Mouse (Mus musculus): ENCODE results near the gene Nr5a2. TPM values are rescaled to one million over a fixed set of nuclear protein-coding genes. Genes with fewer than 3 reads are reported as not detected.

Nr5a2 gene
- total RNA-seq, 2 experiments from 2014 or later: 6.1 to 7.6 TPM

DNA sequence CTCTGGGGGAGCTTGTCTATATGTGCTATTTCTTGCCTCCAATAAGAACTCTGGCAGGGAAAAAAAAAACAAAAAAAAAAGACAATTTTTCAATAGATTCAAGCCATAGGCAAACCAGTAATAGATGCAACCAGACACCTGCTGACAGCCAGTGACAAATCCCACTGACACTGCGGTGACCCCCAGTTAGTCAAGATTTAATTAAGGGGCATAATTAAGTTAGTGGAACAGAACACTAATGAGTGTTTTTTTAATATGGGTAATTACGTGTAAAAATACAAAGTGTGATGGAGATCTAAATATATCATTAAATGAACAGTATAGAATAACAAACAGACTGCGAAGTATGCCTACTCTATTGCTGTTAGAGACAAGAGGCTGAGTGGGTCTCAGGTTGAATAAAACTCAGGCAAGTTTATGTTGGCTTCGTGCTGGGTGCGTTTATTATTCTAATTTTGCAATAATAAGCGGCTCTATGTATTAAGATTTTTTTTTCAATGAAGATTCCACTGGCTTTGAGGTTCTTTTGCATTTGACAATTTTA, 50.7 kb downstream of the Nr5a2 start:
- no peak for DNase-seq

DNA sequence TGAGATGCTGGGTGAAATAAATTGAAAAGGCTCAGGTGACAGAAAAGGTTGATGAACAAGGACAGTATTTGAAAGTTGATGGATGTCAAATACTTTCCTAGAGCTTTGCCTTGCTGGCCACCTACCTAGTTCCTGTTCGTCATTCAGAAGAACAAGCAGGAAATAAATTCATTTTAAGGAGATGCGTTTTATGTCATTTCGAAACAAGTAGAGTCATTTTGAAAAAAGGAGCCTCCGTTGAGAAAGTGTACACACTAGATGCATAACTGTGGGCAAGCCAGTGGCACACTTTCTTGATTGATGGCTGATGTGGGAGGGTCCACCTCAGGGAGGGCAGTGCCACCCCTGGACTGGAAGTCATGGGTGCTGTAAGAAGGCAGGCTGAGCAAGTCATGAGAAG, 62.1 kb downstream of the Nr5a2 start:
- no peak for DNase-seq

DNA sequence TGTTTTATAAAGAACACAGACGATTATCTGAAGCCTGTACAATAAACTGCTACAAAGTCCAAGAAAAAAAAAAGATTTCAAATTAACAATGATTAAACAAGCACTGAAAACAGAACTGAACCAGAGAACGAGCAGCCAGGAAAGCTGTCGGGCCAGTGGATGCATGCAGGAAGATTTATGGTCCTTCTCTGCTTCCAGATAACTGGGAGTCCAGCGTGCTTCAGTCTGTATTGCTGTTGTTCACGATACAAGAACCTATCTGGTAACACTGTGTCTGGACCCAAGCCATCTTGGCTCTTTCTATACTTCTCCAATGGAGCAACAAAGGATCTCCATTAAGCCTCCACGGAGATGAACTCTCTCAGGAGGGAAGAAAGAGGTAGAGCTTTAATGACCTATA, 63.9 kb downstream of the Nr5a2 start:
- no peak for DNase-seq

DNA sequence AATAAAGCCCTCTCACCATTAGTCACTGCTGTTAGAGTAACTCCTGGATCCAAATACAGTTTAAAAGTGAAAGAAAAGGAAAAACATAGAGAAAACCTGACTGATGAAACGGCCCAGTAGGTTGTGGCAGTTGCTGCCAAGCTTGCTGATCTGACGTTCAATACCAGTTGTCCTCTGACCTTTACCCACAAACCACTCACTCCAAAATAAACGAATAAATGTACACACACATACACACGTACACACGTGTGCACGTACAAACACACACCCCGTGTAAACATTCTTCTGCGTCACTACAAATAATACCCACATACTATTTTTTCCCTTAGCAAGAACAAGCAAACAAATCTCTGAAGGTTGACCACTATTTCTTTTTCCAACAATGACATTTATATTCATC, 64.4 kb downstream of the Nr5a2 start:
- no peak for DNase-seq

DNA sequence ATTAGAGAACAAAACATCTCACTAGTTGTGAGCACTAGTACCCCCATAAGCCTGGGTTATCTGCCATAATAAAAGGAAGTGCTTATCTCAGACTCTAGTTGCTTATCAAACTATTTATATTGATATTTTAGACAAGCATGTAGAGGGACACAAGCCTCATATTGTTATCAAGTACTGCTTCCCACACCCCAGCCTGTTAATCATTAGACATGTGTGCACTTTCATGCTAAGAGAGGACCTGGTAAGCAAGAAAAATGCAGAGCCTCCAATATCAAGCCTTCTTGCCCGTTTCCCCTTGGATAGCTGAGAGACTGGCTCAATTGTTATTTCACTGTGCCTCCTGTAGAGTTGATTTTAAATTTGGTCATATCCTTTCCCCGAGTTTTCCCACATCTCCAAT, 65.5 kb downstream of the Nr5a2 start:
- DNase-seq: no peak

DNA sequence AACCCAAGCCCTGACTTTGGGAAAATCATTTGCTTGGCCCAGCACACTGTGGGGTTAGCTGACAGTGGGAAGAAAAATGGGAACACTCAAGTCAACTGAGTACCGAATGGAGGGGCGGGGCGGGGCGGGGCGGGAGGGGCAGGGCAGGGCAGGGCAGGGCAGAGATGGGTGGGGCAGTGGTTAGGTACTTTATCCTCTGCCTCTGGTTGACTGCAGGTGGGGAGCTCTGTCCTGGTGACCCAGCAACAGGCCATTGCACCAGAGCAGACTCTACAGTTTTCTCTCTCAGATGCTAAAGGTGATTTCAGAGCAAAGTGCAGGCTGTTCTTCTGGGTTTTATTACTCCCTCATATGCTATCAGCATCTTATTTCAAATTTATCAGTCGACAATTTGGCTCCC, 67.1 kb downstream of the Nr5a2 start:
- no peak for DNase-seq

DNA sequence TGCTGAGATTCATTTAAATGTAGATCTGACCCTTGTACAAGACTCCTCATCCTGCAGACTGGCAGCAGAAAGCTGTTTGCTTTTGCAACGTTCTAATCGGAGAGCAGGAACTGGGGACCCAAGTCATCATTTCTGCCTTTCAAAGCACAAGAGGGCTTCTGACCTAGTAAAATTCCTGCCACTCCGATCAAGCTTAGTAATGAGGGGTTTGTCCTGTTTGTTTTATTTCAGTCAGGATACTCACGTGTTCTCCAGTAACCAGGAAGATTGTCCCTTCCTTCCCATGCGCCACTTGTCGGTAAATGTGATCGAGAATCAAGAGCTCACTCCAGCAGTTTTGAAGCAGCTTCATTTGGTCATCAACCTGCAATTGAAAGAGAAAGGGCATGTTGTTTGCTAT, 69.8 kb downstream of the Nr5a2 start:
- DNase-seq: no peak

DNA sequence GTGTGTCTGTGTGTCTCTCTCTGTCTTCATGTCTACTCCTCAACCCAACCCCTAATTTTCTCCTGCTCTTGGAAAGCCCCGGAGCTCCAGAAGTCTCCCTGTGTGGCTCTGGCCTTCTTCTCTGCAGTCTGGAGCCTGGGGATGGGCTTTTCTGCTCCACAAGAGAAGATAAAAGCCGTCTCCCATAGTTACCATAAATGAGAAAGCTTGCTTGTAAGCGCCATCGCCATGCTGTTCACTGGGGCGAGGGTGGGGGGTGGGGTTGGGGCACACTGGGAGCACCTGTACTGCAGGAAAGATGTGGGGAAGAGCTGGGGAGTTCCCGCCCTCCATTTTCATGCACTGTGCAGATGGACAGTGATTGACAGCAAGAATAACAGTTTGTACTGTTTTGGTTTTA, 71.5 kb downstream of the Nr5a2 start:
- no peak for DNase-seq

DNA sequence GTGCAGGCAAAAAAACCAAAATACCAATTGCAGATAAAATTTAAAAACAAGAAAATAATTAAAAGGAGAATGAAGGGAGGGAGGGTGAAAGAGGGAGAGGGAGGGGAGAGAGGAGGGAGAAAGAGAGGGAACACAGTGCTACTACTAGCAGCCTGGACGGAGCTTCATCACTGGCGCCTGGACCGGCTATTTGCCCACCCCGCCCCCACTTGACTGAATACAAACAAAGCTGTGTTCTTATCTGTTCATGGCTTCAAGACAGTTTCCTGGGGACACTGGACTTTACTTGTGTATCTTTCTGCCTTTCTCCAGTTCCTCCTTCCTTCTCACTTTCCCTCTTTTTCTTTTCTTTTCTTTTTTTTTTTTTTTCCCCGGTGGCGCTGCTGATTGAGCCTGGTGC, 73.6 kb downstream of the Nr5a2 start:
- DNase-seq: no peak

DNA sequence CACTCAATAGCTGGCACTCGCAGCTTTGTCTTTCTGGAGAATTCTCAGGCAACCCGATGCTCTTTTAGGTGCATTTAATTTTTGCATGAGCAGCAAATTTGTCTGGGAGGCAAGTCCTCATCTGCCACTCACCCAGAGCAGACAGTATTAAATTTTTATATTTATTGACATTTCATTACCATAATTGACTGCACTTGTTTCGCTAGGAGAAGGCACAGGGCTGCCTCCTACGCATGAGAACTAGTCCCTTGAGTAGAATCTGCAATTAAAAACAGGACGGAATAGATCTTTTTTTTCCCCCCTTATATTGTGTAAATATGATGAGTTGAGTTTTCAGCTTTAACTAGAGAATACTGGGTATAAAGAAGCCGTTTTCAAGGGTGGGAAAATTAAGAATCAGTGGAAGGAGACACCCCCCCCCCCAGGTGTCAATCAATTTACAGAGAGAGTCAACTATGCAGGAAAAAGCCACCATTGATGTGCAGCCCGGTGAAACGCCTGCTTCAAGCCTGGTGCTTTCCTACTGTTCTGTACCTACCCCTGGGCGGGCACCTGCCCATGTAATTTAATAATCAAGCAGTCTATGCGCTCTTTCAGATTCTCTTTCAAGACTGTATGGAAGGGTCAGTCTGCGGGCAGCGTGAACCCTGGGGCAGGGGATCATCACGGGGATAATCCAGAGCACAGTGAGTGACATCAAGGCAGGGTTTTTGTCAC, 76.6 kb downstream of the Nr5a2 start:
- no peak for DNase-seq

DNA sequence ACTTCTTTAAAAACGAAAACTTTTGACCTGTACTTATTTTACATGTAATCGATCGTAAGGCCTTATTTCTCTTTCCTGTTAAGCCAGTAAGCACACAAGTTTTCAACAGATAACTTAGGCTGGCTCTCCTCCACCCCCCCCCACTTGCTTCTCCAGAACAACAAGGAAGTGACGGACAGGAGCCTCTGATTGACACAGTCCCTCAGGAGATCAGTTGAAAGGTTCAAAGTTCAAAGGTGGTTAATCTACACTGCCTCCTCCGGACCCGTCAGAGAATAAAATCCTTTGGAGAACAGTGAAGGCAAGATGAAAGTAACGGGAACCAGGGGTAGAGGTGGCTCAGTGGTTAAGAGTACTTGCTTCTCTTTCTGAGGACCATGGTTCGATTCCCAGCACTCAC, 80.0 kb downstream of the Nr5a2 start:
- DNase-seq: no peak

DNA sequence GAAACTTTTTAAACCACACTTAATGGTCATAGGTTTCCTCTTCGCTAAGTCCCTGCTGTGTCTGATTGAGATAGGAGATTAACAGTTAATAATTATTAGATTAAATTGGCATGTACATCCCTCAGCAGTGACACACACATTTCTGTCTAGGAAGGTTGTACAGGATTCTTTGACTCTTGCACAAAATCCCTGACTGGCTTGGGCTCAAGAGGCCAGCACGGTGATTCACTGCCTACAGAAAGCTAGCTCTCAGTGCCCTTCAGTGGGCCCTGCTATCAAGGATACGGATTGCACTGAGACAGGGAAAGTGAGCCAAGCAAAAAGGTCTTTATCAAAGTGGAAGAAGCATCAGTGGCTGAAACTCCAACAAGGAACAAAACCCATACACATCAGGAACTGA, 85.2 kb downstream of the Nr5a2 start:
- peak; percentile 49 for DNase-seq

DNA sequence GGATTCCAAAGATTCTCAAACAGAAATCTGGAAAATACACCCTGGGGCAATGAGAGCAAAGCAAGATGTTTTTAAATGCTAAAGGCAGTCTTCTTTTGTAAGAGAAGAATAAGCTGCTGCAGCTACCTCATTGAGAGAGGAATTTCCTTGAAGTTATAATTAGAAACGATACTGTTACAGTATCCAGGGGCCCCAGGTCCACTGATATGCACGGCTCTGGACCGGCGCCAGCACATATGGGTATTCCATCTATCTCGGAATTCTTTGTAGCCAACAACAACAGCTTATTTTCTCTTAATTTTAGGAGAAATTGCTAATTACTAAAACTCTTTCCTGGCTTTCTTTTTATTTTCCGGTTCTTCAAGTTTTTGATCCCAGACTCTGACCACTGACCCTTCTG, 91.3 kb downstream of the Nr5a2 start:
- DNase-seq: peak; percentile 28

DNA sequence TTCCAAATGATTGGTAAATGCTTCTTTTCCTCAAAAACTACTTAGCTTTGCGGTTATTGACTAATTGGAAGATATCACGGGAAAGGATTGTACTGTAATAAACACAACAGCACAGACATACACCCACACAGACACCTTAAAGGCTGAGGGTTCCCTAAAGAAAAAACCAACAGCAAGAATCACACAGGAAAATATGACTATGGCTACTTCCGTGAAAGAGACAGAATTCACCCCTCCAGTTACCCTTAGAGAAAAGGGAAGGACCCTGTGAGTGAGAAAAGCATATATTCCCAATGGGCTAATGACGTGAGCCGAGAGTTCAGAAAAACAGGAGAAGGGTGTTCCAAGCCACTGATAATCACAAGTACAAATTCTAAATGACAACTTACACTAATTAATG, 92.0 kb downstream of the Nr5a2 start:
- DNase-seq: no peak

DNA sequence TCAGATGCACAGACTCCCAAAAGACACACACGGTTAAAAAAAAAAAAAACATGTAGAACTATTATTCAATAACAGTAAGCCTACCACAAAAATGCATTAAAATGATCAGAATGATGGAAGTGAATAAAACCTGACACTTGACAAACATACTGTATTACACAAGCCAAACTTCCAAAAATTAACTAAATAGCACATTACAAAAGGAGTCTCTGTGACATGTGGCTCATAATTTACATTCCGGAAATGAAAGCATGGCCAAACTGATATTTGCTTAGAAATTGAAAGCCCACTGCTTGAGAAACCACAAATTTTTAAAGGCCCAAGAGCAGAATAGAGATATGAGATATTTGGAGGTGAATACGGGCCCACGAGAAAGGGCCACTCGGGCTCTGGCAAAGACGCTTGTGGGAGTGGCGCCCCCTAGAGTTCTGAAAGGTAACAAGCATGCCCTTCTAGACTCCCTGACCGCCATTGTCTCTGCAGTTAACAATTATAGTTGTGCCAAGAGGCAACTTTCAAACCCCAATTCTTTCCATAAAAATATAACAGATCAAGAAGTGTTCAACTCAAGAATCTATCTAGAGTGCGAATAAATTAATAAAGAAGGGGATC, 93.7 kb downstream of the Nr5a2 start:
- no peak for DNase-seq

DNA sequence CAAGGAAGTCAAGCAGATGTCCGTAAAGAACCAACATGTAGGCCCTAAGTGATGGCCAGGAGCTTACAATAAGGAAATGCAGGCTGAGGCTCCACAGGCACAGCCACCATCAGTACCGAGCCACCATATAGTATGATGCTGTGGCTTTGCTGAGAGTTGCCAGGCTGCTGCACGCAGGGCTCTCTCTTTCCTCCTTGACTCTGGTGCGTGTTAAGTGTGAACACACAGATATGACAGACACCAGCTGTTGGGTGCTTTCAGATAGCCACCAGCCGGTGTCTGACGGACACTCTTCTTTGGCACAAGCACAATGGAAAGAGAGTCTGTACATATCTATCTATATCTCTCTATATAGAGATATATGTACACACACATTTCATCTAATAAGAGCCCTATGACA, 97.0 kb downstream of the Nr5a2 start:
- no peak for DNase-seq

DNA sequence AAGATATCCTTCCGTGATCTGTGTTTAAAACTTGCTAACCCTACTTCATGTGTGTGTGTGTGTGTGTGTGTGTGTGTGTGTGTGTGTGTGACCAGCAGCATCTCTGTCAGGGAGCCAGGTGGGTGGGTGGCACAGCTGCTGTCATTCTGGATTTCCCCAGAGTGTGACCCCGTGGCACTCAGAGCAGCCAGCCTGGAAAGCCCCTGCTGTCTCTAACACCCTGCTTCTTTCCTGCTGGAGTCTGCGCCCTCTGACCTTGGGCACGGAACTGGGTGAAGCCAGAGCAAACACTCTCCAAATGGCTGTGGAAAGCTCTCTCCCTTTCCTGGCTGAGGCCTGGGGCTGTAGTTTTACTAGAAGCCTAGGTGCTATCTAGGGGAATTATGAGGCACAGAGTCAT, 100.8 kb downstream of the Nr5a2 start:
- peak; percentile 41 for DNase-seq

DNA sequence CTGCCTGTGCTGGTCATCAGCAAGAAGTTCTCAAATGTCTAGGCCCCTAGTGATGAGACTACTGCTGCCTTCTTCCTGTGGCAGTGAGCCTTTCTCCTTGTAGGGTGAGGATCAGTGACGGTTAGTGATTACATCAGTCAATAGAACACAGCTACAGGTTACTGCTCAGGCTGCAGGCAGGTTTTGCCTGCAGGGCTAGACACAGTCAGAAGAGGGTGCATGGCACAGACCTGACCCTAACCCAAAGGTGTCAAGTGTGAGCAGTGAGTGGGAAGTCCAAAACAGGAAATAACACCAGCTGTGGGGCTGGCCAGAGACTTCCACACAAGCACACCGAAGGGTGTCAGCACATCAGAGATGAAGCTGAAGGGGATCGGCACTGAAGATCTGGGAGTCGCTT, 101.5 kb downstream of the Nr5a2 start:
- DNase-seq: no peak

DNA sequence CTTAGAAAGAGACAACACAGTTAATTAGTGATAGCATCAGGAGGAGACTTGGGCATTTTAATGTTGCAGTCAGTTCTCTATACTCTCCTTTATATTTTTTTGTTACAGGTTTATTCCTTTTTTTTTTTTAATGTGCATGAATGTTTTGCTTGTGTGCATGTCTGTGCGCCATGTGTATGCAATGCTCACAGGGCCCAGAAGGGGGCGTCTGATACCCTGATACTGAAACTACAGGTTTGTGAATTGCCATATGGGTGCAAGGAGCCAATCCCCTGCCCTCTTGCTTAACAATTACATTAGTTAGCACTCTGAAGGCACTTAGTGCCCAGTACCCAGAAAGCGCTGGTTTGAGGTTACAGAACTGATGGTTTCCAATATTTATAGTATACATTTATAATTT, 104.1 kb downstream of the Nr5a2 start:
- no peak for DNase-seq

DNA sequence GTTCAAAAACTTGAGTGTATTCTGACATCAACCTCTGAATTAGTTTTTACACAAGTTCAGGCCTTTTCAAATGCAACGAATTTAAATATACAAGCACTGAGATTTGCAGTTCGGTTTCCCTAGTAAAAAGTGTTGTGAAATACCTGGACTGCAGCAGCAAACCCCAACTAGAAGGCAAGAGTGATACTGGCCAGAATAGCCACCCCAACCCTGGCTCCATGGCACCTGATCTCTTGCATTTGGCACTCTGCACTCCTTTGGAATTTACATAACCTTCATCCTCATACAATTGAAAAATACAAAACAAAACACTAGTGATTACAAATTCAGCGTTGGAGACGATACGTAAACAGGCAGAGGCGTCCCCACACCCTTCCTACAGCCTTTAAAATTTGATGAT, 111.5 kb downstream of the Nr5a2 start:
- DNase-seq: no peak

DNA sequence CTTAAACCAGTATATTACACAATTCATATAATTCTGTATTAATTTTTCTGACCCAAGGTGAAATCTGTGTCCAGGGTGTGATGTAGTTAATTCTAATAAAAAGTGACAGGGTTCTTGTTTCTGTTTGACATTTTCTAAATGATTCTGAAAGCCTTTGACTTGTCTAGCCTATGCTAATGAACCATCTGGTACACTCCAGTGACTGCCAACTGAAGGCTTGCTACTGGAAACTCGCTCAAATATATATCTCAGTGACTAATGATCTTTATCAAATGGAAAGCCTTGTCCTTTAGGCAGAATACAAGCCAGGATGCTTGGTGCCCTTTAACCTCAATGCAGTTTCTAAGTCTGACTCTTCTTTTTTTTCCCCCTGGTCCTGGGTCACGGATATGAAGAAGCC, 114.2 kb downstream of the Nr5a2 start:
- no peak for DNase-seq

DNA sequence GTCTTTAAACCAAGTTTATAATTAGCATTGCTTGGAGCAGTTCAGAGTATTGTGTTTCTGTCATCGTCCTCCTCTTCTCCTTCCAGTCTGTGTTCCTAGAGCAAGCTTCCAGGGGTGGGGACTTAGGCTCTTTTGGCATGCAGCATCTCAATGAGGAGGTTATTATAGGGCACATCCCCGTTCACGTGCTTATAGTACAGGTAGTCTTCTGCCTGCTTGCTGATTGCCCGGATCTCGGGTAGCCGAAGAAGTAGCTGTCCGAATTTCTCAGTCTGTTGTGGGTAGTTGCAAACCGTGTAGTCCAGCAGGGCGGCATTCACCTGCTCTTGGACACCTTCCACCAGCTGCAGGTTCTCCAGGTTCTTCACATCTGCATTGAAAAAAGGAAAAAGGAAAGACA, 114.9 kb downstream of the Nr5a2 start:
- no peak for DNase-seq

DNA sequence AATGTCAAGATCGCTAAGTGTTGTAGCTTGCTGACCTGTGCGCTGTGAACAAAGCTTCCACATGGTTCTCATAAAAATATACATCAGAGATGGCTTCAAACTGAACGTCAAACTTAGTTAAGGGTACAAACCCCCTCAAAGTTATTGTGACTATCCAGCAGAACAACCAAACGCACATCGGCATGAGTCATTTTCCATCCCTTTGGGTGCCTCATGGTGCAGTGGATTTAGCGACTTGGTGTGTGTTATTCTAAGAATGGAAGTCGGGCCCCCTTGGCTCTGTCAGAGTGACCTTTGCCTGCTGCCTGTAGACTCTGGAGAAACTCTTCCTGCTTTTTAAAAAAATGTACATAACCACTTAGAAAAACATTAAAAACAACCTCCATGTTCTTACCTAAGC, 119.7 kb downstream of the Nr5a2 start:
- DNase-seq: no peak

DNA sequence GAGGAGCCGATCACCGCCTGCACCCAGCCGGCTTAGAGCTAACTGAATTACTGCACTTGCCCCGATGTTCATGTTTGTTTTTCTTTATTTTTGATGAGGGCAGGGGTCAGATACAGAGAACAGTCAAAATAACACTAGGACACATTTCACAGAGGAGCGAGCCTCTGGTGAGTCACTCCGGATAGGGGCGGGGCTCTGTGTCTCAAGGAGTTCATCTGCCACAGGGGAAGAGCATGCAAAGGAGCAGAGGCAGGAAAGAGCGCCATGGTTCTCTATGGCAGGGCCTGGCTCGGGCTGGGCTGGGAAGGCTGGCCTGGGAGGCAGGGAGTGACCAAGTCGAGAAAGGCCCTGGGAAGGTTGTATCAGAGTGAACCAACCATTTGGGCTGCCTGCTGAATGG, 121.0 kb downstream of the Nr5a2 start:
- DNase-seq: peak; percentile 51
